Mouse (Mus musculus) lung, adult 2 months (tissue): ENCODE measurements around the gene Aox2.

ENCODE experiments used
- CTCF ChIP-seq: fragments of 200-500 bp; IDR thresholded peaks from 2 replicates; pipeline ENCODE4 v1.5.1; 2011; ENCODE audit warnings: mild to moderate bottlenecking, low read length, control low read depth; ENCODE audit not compliant: insufficient read depth
- POLR2A ChIP-seq: fragments of 200-500 bp; IDR thresholded peaks from 2 replicates; pipeline ENCODE4 v1.6.1; 2011; ENCODE audit warnings: low read depth, mild to moderate bottlenecking, control low read depth, low read length, borderline replicate concordance; ENCODE audit errors: extremely low read depth

- TF ChIP-seq CTCF, result no peak
- TF ChIP-seq POLR2A, result no peak
These were observed 10.0 kb downstream of the Aox2 start for GRCm38 (mm10) chr1:58288091-58288490.
